Mouse (Mus musculus): Measurements from ENCODE around the gene Myo9a. TPM values are rescaled to one million over a fixed set of nuclear protein-coding genes. Genes with fewer than 3 reads are reported as not detected.

Gene Myo9a
- polyA plus RNA-seq, 1 experiment = 0.79 TPM

- no peak for TF ChIP-seq GATA1 (IDR thresholded peaks at IDR 0.05; ENCODE audit: low read length)
Observed at GRCm38 (mm10) chr9:59735394-59735793, 15.3 kb upstream of the Myo9a start.

GRCm38 (mm10) chr9:59740593-59740992, 10.1 kb upstream of the Myo9a start:
- TF ChIP-seq GATA1 (IDR thresholded peaks at IDR 0.05; ENCODE audit: low read length) = no peak

DNA sequence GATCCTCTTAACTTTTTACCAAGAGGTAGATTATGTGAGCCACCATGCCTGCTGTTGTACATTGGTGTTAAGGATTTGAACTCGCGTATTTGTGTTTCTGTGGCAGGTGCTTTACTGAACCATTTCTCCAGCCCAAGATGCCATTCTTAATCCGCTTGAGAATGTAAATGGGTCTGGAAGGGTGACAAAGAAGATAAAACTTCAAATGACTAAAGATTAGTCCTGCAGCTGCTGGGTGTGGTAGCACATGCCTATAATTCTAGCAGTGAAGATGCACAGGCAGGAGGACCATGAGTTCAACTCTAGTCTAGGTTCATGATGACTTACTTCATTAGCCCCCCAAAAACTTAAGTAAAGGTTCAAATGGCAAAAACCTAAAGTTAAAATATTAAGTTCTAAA, 6.8 kb upstream of the Myo9a start:
- no peak for TF ChIP-seq GATA1 (IDR thresholded peaks at IDR 0.05; ENCODE audit: low read length)

- TF ChIP-seq GATA1 (IDR thresholded peaks at IDR 0.05; ENCODE audit: low read length) = no peak
Observed at GRCm38 (mm10) chr9:59748387-59748786, 2.3 kb upstream of the Myo9a start.

GRCm38 (mm10) chr9:59748969-59749368, 1.7 kb upstream of the Myo9a start:
- no peak for TF ChIP-seq GATA1 (IDR thresholded peaks at IDR 0.05; ENCODE audit: low read length)

GRCm38 (mm10) chr9:59749581-59750265, 973 bp upstream of the Myo9a start:
- TF ChIP-seq GATA1 (IDR thresholded peaks at IDR 0.05; ENCODE audit: low read length) = no peak

DNA sequence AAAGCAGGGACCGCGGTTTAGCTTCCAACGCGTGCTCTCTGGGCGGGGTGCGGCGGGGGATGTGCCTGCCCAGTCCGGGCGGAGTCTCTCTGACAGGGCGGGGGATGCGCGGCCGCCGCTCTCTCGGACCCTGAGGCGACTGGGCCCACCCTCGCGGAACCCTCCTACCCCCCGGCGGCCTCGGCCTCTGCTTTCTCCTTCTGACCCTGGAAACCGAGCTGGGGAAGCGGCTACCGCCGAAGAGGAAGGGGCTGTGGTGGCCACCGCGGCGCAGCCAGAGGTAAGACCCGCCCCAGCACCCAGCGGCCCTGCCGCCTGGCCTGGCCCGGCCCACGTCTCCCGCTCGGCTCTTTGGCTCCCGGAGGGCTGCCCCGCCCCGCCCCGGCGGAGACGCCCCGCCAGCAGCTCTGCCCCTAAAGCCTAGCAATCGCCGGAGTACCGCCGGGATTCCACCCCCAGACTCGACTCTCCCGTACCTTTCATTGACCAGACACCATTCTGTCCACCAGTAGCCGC, 428 bp downstream of the Myo9a start:
- no peak for TF ChIP-seq GATA1 (IDR thresholded peaks at IDR 0.05; ENCODE audit: low read length)

DNA sequence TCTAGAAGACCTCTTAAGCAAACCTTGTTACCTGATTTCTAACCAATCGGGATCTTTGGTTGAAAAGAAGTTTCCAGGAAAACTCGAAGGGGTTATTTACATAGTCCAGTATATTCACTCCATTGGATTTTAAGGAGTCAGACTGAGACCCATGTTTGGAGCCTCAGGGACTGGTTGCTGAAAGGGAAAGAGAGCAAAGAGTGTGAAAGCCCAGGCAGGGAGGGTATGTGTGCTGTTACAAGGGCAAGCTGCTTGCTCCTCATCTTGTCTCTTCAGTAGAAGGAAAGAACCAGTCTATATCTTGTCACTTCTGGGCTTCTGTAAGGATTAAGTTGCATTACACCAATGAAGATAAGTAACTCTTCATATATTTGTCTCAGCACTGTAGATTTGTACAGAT, 1.3 kb downstream of the Myo9a start:
- TF ChIP-seq GATA1 (IDR thresholded peaks at IDR 0.05; ENCODE audit: low read length) = no peak

- TF ChIP-seq GATA1 (IDR thresholded peaks at IDR 0.05; ENCODE audit: low read length) = no peak
Observed at GRCm38 (mm10) chr9:59755199-59755598, 4.5 kb downstream of the Myo9a start.

- TF ChIP-seq GATA1 (IDR thresholded peaks at IDR 0.05; ENCODE audit: low read length) = no peak
Observed at GRCm38 (mm10) chr9:59760515-59760914, 9.8 kb downstream of the Myo9a start.

GRCm38 (mm10) chr9:59884551-59884950, 133.9 kb downstream of the Myo9a start:
- TF ChIP-seq GATA1 (IDR thresholded peaks at IDR 0.05; ENCODE audit: low read length) = no peak

DNA sequence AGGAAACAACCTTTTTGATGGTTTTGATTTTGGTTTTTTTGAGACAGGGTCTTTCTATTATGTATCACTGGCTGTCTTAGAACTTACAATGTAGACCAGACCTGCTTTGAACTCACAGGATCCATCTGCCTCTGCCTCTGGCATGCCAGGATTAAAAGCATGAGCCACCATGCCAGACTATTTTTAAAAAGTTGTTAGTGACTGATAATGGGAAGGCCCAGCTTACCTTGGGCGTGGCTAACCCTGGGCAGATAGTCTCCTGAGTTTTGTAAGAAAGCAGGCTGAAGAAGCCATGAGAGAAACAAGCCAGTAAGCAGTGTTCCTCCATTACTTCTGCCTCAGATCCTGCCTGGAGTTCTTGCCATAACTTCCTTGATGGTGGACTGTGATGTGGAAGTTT, 152.7 kb downstream of the Myo9a start:
- TF ChIP-seq GATA1 (IDR thresholded peaks at IDR 0.05; ENCODE audit: low read length) = no peak

DNA sequence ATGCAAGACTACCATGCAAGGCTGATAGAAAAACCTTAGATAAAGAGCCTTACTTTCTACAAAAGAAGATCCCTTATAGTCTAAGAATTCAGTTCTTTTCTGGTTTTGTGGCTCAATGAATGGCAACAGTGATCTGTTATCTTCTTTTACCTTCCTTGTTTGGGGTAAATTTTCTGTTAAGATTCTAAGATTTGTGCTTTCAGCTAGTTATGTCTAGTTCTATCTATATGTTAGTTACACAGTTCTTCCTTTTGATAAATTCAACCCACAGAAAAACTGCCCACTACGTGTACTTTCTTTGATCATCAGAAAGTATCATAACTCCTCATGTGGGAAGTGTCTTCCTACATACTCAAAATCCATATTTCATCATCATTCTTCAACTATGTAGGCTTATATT, 164.1 kb downstream of the Myo9a start:
- no peak for TF ChIP-seq GATA1 (IDR thresholded peaks at IDR 0.05; ENCODE audit: low read length)

DNA sequence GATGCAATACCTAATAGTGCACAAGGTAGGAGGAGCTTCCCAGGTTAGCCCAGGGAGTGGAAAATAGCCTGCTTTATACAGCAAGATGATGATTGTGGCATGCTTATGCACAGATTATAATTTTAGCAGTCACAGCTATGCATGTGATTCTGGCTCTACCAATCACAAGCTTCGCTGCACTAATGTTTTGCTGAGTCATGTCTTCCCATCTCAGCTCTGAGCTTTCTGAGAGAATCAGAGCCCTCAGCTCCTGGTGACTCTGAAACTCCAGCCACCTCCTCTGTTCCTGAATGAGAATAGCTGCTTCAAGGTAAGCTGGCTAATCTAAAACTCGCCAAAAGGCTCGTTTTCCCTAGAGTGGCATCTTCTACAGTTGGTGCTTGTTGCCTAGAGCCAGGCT, 179.6 kb downstream of the Myo9a start:
- no peak for TF ChIP-seq GATA1 (IDR thresholded peaks at IDR 0.05; ENCODE audit: low read length)

- TF ChIP-seq GATA1 (IDR thresholded peaks at IDR 0.05; ENCODE audit: low read length) = no peak
Observed at GRCm38 (mm10) chr9:59938529-59938928, 187.8 kb downstream of the Myo9a start.

DNA sequence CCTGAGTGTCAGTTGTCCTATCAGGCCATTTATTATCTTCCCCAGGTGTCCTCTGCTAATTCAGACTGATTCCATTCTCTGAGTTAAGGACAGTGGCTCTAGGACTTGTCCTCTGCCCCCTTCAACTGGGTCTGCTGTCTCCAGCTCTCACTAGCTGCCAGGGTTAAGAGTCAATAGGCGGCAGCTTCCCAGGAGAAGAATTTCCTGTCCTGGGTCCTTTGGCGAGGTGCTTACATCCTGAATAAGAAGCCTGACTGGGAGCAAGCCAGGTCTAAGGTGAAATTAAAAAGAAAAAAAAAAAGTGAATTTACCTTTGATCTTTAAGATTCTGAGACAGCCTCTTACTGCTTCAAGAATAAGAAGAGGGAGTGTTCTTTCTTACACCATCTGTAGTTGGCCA, 189.0 kb downstream of the Myo9a start:
- TF ChIP-seq GATA1 (IDR thresholded peaks at IDR 0.05; ENCODE audit: low read length) = no peak
